Mouse (Mus musculus): ENCODE measurements around the gene Pxk. TPM values are rescaled to one million over a fixed set of nuclear protein-coding genes. Genes with fewer than 3 reads are reported as not detected.

The Pxk gene
- polyA plus RNA-seq, 1 experiment: 20.0 TPM

Other genes with a start within 250 kb of the Pxk start
- gene Gm45521, start 140.9 kb upstream of the Pxk start, polyA plus RNA-seq (2012; ENCODE audit: insufficient read depth, insufficient read length, missing spikeins): not detected in 2 replicates
- not detected in 2 replicates for gene Dnase1l3, start 103.6 kb upstream of the Pxk start, polyA plus RNA-seq (2012; ENCODE audit: insufficient read depth, insufficient read length, missing spikeins)
- gene Abhd6, start 95.3 kb upstream of the Pxk start, polyA plus RNA-seq (2012; ENCODE audit: insufficient read depth, insufficient read length, missing spikeins): 40.4 and 42.1 TPM in 2 replicates
- 38.1 and 48.7 TPM in 2 replicates for gene Rpp14, start 17.8 kb upstream of the Pxk start, polyA plus RNA-seq (2012; ENCODE audit: insufficient read depth, insufficient read length, missing spikeins)
- 1,654 and 2,434 TPM in 2 replicates for gene Pdhb, start 74.8 kb downstream of the Pxk start, polyA plus RNA-seq (2012; ENCODE audit: insufficient read depth, insufficient read length, missing spikeins)
- gene Kctd6, start 115.9 kb downstream of the Pxk start, polyA plus RNA-seq (2012; ENCODE audit: insufficient read depth, insufficient read length, missing spikeins): 20.1 and 23.8 TPM in 2 replicates
- 4.3 and 4.6 TPM in 2 replicates for gene Acox2, start 161.1 kb downstream of the Pxk start, polyA plus RNA-seq (2012; ENCODE audit: insufficient read depth, insufficient read length, missing spikeins)
- gene Fam107a, start 219.8 kb downstream of the Pxk start, polyA plus RNA-seq (2012; ENCODE audit: insufficient read depth, insufficient read length, missing spikeins): 1.2 and 2.4 TPM in 2 replicates

Measured in brown adipose tissue, adult 24 weeks (tissue).